Mouse (Mus musculus): ENCODE measurements around the gene Gm42957.
"Not testable (repeated sequence)": the region's sequence is repeated elsewhere in the genome, so short reads cannot be mapped to it uniquely, and the experiment has no call there.

The Gm42957 gene

GRCm38 (mm10) chr3:96675171-96675570, 39.9 kb downstream of the Gm42957 start:
- DNase-seq (ENCODE audit: low spot score in 2 of 2): no peak

- no peak for DNase-seq (ENCODE audit: low spot score in 2 of 2)
These were observed 40.4 kb downstream of the Gm42957 start for GRCm38 (mm10) chr3:96675690-96676089.

GRCm38 (mm10) chr3:96678456-96678855, 43.2 kb downstream of the Gm42957 start:
- DNase-seq (ENCODE audit: low spot score in 2 of 2): no peak

- DNase-seq (ENCODE audit: low spot score in 2 of 2): no peak
These were observed 43.9 kb downstream of the Gm42957 start for GRCm38 (mm10) chr3:96679159-96679674.

GRCm38 (mm10) chr3:96680269-96680956, 45.1 kb downstream of the Gm42957 start:
- no peak for DNase-seq (ENCODE audit: low spot score in 2 of 2)

GRCm38 (mm10) chr3:96683496-96683895, 48.2 kb downstream of the Gm42957 start:
- DNase-seq (ENCODE audit: low spot score in 2 of 2): no peak

- DNase-seq (ENCODE audit: low spot score in 2 of 2): no peak
These were observed 49.0 kb downstream of the Gm42957 start for GRCm38 (mm10) chr3:96684151-96684821.

GRCm38 (mm10) chr3:96684822-96685156, 49.5 kb downstream of the Gm42957 start:
- DNase-seq (ENCODE audit: low spot score in 2 of 2): no peak

GRCm38 (mm10) chr3:96686057-96686456, 50.8 kb downstream of the Gm42957 start:
- not testable (repeated sequence) for DNase-seq (ENCODE audit: low spot score in 2 of 2)

- no peak for DNase-seq (ENCODE audit: low spot score in 2 of 2)
These were observed 53.6 kb downstream of the Gm42957 start for GRCm38 (mm10) chr3:96688854-96689253.

- DNase-seq (ENCODE audit: low spot score in 2 of 2): no peak
These were observed 55.0 kb downstream of the Gm42957 start for GRCm38 (mm10) chr3:96690298-96690697.

GRCm38 (mm10) chr3:96692506-96692905, 57.2 kb downstream of the Gm42957 start:
- DNase-seq (ENCODE audit: low spot score in 2 of 2): no peak

GRCm38 (mm10) chr3:96693579-96693978, 58.3 kb downstream of the Gm42957 start:
- no peak for DNase-seq (ENCODE audit: low spot score in 2 of 2)

GRCm38 (mm10) chr3:96696198-96696765, 61.0 kb downstream of the Gm42957 start, which contains the start of gene Pias3:
Gene Pias3, plus strand, starts transcription at chr3:96696384.
- DNase-seq (ENCODE audit: low spot score in 2 of 2): peak in 1 of 2 experiments; percentile 43

GRCm38 (mm10) chr3:96696766-96697732, 61.8 kb downstream of the Gm42957 start:
- peak; percentile 66 to 77 for DNase-seq (ENCODE audit: low spot score in 2 of 2)

- DNase-seq (ENCODE audit: low spot score in 2 of 2): peak in 1 of 2 experiments; percentile 42
These were observed 63.9 kb downstream of the Gm42957 start for GRCm38 (mm10) chr3:96698993-96699690.

GRCm38 (mm10) chr3:96700376-96700775, 65.1 kb downstream of the Gm42957 start:
- no peak for DNase-seq (ENCODE audit: low spot score in 2 of 2)

GRCm38 (mm10) chr3:96701003-96701402, 65.7 kb downstream of the Gm42957 start:
- no peak for DNase-seq (ENCODE audit: low spot score in 2 of 2)

Measured in right cerebral cortex, adult 2 months (tissue).